Mouse (Mus musculus) liver, embryonic 13.5 days (tissue): Measurements from ENCODE around the gene Irf9. TPM values are rescaled to one million over a fixed set of nuclear protein-coding genes. Genes with fewer than 3 reads are reported as not detected.

Source experiments
- ATAC-seq: fragments of 200-750 bp; cut with Nextera tagmentation; 2 replicates; pipeline ENCODE4 v1.8.0; 2017; ENCODE audit warnings: low read depth, mild to moderate bottlenecking, moderate number of reproducible peaks, moderate library complexity
- DNase-seq: peaks from one replicate; pipeline ENCODE4 v3.0.0; 2022
- H3K27ac ChIP-seq: fragments of 300-500 bp; sonication (generic); 2 replicates; pipeline ENCODE4 v1.5.1; 2015; ENCODE audit warnings: moderate library complexity, mild to moderate bottlenecking, inconsistent platforms
- H3K27me3 ChIP-seq: fragments of 300-500 bp; sonication (generic); 2 replicates; pipeline ENCODE4 v1.6.1; 2015; ENCODE audit warnings: mild to moderate bottlenecking, inconsistent platforms
- H3K36me3 ChIP-seq: fragments of 300-500 bp; sonication (generic); 2 replicates; pipeline ENCODE4 v1.6.1; 2015; ENCODE audit warnings: mild to moderate bottlenecking, inconsistent platforms
- H3K4me1 ChIP-seq: fragments of 300-500 bp; sonication (generic); replicated peaks from 2 replicates; pipeline ENCODE4 v1.6.1; 2015; ENCODE audit warnings: inconsistent platforms
- H3K4me2 ChIP-seq: fragments of 300-500 bp; sonication (generic); 2 replicates; pipeline ENCODE4 v1.6.1; 2015; ENCODE audit warnings: inconsistent platforms, mild to moderate bottlenecking, moderate library complexity
- H3K4me3 ChIP-seq: fragments of 300-500 bp; sonication (generic); replicated peaks from 2 replicates; pipeline ENCODE4 v1.5.1; 2015; ENCODE audit warnings: mild to moderate bottlenecking, inconsistent platforms
- H3K9ac ChIP-seq: fragments of 300-500 bp; sonication (generic); 2 replicates; pipeline ENCODE4 v1.6.1; 2015; ENCODE audit warnings: mild to moderate bottlenecking, inconsistent platforms
- H3K9me3 ChIP-seq: fragments of 300-500 bp; sonication (generic); replicated peaks from 2 replicates; pipeline ENCODE4 v1.6.1; 2016; ENCODE audit warnings: inconsistent platforms
- WGBS: fragments of 180-500 bp; shearing (Covaris S2); methylation state at CpG from one replicate; pipeline ENCODE4 v1.1.7; 2015; ENCODE audit not compliant: insufficient replicate concordance; 5-methylcytosine and 5-hydroxymethylcytosine counted together
- polyA plus RNA-seq: library from polyadenylated mRNA; unstranded; fragments of >200 nt; fragmentation: Nextera tagmentation; extraction: Ambion mirVana; gene quantifications from 2 replicates; pipeline ENCODE4 v1.2.1, GENCODE M21; 2015

Irf9 gene
- polyA plus RNA-seq, 1 experiment from 2014 or later, result 14.8 TPM

GRCm38 (mm10) chr14:55567496-55567895 is 35.9 kb upstream of the Irf9 start:
- Histone ChIP-seq H3K4me2 (no peak overlapping the region), H3K4me3 (no peak overlapping the region), H3K4me1 (peaks cover 22% of the 10 kb centered on the region), H3K27me3 (no peaks in the 10 kb centered on the region), H3K27ac (no peak overlapping the region), H3K36me3 (peaks cover 84% of the 10 kb centered on the region), H3K9ac (no peak overlapping the region), H3K9me3 (no peaks in the 10 kb centered on the region)
- WGBS, result 80% methylated on average over 3 of the region's 3 CpGs
- no peak for ATAC-seq
- DNase-seq, result no peak

GRCm38 (mm10) chr14:55570588-55570987 is 32.8 kb upstream of the Irf9 start:
- Histone ChIP-seq H3K27me3 (no peaks in the 10 kb centered on the region), H3K36me3 (peaks cover 53% of the 10 kb centered on the region), H3K4me3 (no peak overlapping the region), H3K9ac (no peak overlapping the region), H3K27ac (no peak overlapping the region; the same call in 1 of the 2 replicates), H3K9me3 (no peaks in the 10 kb centered on the region), H3K4me1 (peaks cover 24% of the 10 kb centered on the region), H3K4me2 (no peak overlapping the region)
- DNase-seq (no peak), ATAC-seq (no peak)
- 58% methylated on average over 2 of the region's 2 CpGs for WGBS

- H3K9ac ChIP-seq, result no peak overlapping the region
- peak overlapping the region; percentile 53; the same call in 1 of the 2 replicates for H3K27ac ChIP-seq
- no peak overlapping the region for H3K4me2 ChIP-seq
- DNase-seq, result no peak
- H3K36me3 ChIP-seq, result peaks cover 41% of the 10 kb centered on the region
- no peak overlapping the region for H3K4me3 ChIP-seq
- H3K27me3 ChIP-seq, result no peaks in the 10 kb centered on the region
- ATAC-seq, result no peak
- peaks cover 31% of the 10 kb centered on the region for H3K4me1 ChIP-seq
- no peaks in the 10 kb centered on the region for H3K9me3 ChIP-seq
Observed at GRCm38 (mm10) chr14:55571760-55572159, 31.6 kb upstream of the Irf9 start.

GRCm38 (mm10) chr14:55575302-55575701 is 28.1 kb upstream of the Irf9 start, which contains the start of gene Fitm1:
Gene Fitm1 (plus strand): TSS chr14:55575617.
- no peak within 1 kb of the TSS for H3K4me3 ChIP-seq
- H3K27me3 ChIP-seq, result no peaks in the 10 kb centered on the region
- peak within 1 kb of the TSS; percentile 4; the same call in 1 of the 2 replicates for H3K9ac ChIP-seq
- ATAC-seq (no peak), DNase-seq (no peak)
- H3K27ac ChIP-seq, result no peak within 1 kb of the TSS
- no peak within 1 kb of the TSS for H3K4me2 ChIP-seq
- H3K4me1 ChIP-seq, result peaks cover 59% of the 10 kb centered on the region
- no peaks in the 10 kb centered on the region for H3K9me3 ChIP-seq
- WGBS, result 61% methylated on average over 8 of the region's 8 CpGs
- peaks cover 15% of the 10 kb centered on the region for H3K36me3 ChIP-seq

GRCm38 (mm10) chr14:55575711-55576110 is 27.7 kb upstream of the Irf9 start:
- no peak overlapping the region for H3K4me2 ChIP-seq
- no peaks in the 10 kb centered on the region for H3K9me3 ChIP-seq
- no peak overlapping the region for H3K4me3 ChIP-seq
- peaks cover 16% of the 10 kb centered on the region for H3K36me3 ChIP-seq
- H3K4me1 ChIP-seq, result peaks cover 57% of the 10 kb centered on the region
- H3K27ac ChIP-seq, result no peak overlapping the region
- H3K27me3 ChIP-seq, result no peaks in the 10 kb centered on the region
- ATAC-seq, result no peak
- no peak for DNase-seq
- 64% methylated on average over 13 of the region's 13 CpGs for WGBS
- peak overlapping the region; percentile 4; the same call in 1 of the 2 replicates for H3K9ac ChIP-seq

- no peak for DNase-seq
- 78% methylated on average over 16 of the region's 16 CpGs for WGBS
- Histone ChIP-seq H3K36me3 (peaks cover 20% of the 10 kb centered on the region), H3K27ac (no peak overlapping the region), H3K27me3 (no peaks in the 10 kb centered on the region), H3K9ac (no peak overlapping the region), H3K9me3 (no peaks in the 10 kb centered on the region), H3K4me2 (no peak overlapping the region), H3K4me1 (peaks cover 51% of the 10 kb centered on the region), H3K4me3 (no peak overlapping the region)
- no peak for ATAC-seq
Observed at GRCm38 (mm10) chr14:55576376-55576775, 27.0 kb upstream of the Irf9 start.

GRCm38 (mm10) chr14:55577871-55578667 is 25.3 kb upstream of the Irf9 start, which contains the start of gene Psme1:
Gene Psme1 (plus strand): TSS chr14:55578123.
- Histone ChIP-seq H3K36me3 (peaks cover 26% of the 10 kb centered on the region), H3K4me3 (peak within 1 kb of the TSS; percentile 83), H3K9ac (peak within 1 kb of the TSS; percentile 92), H3K27ac (peak within 1 kb of the TSS; percentile 90), H3K4me1 (peaks cover 48% of the 10 kb centered on the region), H3K27me3 (no peaks in the 10 kb centered on the region), H3K4me2 (peak within 1 kb of the TSS; percentile 92), H3K9me3 (no peaks in the 10 kb centered on the region)
- DNase-seq, result peak; percentile 67
- WGBS, result 1% methylated on average over 32 of the region's 32 CpGs
- ATAC-seq, result peak; percentile 80

DNA sequence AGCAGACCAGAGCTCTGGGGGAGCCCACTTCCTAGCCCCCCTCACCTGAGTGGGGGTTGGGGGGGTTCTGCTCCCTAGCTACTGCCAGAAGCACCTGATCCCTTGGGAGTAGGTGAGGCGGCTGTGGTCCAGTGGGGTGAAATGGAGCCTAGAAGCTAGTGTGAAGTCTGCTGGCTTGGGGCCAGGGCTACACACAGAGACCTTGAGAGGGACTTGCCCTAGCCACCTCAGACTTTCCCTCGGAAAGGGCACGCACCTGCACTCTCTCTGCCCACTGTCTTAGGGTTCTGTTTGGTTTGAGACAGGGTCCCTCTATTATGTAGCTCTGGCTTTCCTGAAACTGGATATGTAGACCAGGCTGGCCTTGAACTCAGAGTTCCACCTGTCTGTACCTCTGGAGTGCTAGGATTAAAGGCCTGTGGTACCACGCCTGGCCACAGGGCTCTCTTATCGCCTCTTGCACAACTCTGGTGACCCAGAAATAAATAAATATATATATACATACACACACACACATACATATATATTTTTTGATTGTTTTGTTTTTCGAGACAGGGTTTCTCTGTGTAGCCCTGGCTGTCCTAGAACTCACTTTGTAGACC is 24.6 kb upstream of the Irf9 start:
- DNase-seq (peak; percentile 34), ATAC-seq (peak; percentile 54)
- Histone ChIP-seq H3K27ac (peak overlapping the region; percentile 90), H3K9me3 (no peaks in the 10 kb centered on the region), H3K27me3 (no peaks in the 10 kb centered on the region), H3K4me1 (peaks cover 55% of the 10 kb centered on the region), H3K4me3 (peak overlapping the region; percentile 83), H3K36me3 (peaks cover 31% of the 10 kb centered on the region), H3K9ac (peak overlapping the region; percentile 92), H3K4me2 (peak overlapping the region; percentile 92)
- WGBS, result 12% methylated on average over 6 of the region's 6 CpGs

DNA sequence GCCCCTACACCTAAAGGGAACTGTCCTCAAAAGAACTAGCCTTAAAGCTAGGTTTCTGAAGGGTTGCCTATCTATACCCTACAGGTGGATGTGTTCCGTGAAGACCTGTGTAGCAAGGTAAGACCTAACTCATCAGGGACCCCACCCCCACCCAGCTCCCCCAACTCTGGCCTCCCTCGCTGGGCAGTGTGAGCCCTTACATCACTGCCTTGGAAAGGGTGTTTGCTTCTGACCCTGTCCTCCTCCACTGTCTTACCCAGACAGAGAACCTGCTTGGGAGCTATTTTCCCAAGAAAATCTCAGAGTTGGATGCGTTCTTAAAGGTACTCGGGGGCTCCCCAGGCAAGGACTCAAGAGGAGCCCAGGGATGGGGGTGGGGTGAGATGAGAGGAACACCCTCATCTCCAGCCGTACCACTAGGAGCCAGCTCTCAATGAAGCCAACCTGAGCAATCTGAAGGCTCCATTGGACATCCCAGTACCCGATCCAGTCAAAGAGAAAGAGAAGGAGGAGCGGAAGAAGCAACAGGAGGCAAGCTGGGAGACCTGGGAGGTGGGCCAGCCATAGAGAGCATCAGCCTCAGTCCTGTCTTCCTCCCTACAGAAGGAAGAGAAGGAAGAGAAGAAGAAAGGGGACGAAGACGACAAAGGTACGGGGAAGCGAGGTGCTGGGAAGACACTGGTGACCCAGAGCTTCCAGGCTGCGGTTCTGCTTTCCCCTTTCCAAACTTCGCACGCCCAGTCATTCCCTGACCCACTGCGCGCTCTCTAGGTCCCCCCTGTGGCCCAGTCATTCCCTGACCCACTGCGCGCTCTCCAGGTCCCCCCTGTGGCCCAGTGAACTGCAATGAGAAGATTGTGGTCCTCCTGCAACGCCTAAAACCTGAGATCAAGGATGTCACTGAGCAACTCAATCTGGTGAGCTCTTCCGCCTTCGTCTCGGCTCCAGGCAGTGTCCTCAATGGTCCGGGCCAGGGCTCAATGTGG is 23.6 kb upstream of the Irf9 start:
- Histone ChIP-seq H3K4me3 (peak overlapping the region; percentile 83), H3K9me3 (no peaks in the 10 kb centered on the region), H3K27ac (peak overlapping the region; percentile 90), H3K4me1 (peaks cover 66% of the 10 kb centered on the region), H3K4me2 (peak overlapping the region; percentile 92), H3K27me3 (no peaks in the 10 kb centered on the region), H3K36me3 (peaks cover 31% of the 10 kb centered on the region), H3K9ac (peak overlapping the region; percentile 92; the same call in 1 of the 2 replicates)
- 85% methylated on average over 23 of the region's 23 CpGs for WGBS
- no peak for ATAC-seq
- DNase-seq, result no peak

DNA sequence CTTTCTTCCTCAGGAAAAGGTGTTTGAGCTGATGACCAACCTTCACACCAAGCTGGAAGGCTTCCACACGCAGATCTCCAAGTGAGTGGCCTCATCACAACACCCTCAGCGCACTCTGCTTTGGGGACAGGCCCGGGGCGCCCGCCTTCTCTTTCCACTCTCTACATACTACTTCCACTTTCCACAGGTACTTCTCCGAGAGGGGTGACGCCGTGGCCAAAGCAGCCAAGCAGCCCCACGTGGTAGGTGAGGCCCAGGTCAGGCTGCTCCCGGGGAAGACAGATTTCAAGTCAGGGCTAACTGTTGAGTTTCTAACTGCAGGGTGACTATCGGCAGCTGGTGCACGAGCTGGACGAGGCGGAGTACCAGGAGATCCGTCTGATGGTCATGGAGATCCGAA is 22.6 kb upstream of the Irf9 start:
- peaks cover 31% of the 10 kb centered on the region for H3K36me3 ChIP-seq

More for the DNA sequence above, 22.6 kb upstream of the Irf9 start:
- Histone ChIP-seq H3K4me3 (no peak overlapping the region), H3K4me1 (peaks cover 65% of the 10 kb centered on the region), H3K4me2 (no peak overlapping the region), H3K9ac (no peak overlapping the region), H3K27ac (peak overlapping the region; percentile 16; the same call in 1 of the 2 replicates), H3K9me3 (no peaks in the 10 kb centered on the region), H3K27me3 (no peaks in the 10 kb centered on the region)
- 90% methylated on average over 16 of the region's 16 CpGs for WGBS
- DNase-seq (no peak), ATAC-seq (no peak)
